Mouse (Mus musculus) cerebellum, adult 11 months (tissue): Measurements from ENCODE around the gene Anp32b.
A peak's percentile ranks its signal among the peaks of the same experiment; 100 is the strongest.

Experiments used
- DNase-seq: peaks from one replicate; pipeline ENCODE4 v3.0.0; 2022

Anp32b gene

GRCm38 (mm10) chr4:46505361-46506057 is 54.8 kb downstream of the Anp32b start:
- DNase-seq: peak; percentile 26

DNA sequence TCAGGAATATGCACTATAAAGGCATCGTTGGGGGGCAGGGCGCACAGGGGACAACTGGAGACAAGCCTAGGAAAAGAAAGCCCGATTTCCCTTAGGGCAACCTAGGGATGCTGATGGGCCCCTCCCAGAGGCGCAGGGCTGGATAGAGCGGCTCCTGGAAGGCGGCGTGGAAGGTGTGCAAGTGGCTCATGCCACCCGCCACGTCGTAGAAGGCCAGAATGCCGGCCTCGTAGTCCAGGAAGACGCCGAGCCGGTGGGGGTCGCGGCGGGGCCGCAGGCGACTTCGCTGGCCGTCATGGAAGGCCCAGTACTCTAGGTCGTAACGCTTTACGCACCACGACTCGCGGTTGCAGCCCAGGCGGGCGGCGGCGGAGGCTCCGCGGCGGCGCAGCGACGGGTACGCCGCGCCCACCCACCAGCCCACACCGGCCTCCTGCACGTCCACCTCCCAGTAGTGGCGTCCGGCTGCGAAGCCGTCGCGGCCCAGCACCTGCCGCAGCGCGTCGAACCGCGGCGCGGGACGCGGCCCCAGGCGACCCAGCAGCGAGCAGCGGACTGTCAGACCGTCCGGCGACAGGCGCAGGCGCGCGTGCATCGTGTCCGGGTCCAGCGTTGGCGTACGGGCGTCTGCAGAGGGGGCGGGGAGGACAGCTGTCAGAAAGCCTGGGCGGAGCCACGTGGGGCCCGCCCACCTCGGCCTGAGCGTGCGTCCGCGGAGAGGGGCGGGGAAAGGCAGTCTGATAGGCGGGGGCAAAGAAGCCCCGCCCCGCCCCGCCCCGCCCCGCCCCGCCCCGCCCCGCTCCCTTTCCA is 56.3 kb downstream of the Anp32b start:
- DNase-seq: peak; percentile 90

DNA sequence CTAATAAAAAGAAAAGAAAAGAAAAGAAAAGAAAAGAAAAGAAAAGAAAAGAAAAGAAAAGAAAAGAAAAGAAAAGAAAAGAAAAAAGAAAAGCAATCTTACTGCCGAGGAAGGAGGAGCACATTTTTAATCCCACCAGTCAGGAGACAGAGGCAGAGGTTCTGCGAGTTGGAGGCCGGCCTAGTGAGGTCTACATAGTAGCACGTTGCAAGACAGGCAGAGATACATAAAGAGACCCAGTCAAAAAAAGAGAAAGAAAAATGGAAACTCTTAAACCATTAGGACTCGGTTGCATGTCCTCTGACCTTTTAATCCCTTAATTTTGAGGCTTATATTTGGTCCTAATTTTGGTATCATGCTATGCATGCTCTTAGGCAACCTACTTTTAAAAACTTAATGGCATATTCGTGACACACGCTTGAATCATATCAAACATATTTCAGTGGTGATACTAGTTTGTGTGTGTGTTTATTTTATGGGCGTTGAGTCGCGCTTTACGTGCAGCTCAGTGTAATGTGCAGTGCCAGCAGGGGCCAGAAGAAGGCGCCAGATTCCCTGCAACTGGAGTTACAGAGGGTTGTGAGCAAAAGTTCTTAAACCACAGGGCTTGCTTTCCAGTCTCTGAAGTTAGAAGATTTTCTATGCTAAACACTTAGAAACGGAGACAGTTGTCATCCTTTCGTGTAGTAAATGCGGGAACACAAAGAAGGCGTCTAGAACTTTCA is 57.2 kb downstream of the Anp32b start:
- peak; percentile 63 for DNase-seq

GRCm38 (mm10) chr4:46520491-46520890 is 69.8 kb downstream of the Anp32b start:
- no peak for DNase-seq

- no peak for DNase-seq
Measured at GRCm38 (mm10) chr4:46521457-46521856, 70.8 kb downstream of the Anp32b start.
